Comparison of ENCODE assay signal across 10 mouse cellular contexts in the genomic region with DNA sequence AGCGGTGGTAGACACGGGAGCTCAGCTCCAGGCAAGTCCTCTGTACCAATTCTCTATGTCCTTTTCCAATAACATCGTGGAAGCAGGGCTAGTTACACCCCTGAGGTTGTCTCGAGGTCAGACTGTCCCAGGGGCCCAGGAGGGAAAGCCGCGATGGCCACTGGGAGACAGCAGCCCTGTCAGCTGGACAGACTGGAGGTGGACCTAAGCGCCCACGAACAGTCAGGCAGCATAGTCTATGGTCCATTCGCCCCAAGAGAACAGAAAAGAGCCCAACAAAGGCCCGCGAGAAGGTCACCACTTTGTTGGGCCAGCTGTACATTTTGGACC. TPM values are rescaled to one million over a fixed set of nuclear protein-coding genes. Genes with fewer than 3 reads are reported as not detected.
A peak's percentile ranks its signal among the peaks of the same experiment; 100 is the strongest.
DNase-seq lines count a peak whose midpoint lies in the region; ATAC-seq and TF ChIP-seq lines count a peak whose summit lies in the region.
"Had no signal": no experiment of that assay in that cellular context is flagged by ENCODE, and none has a peak within 500 bp of the region (broad histone marks: within the 10 kb centered on the region; RNA-seq: fewer than 3 reads in every experiment).

No protein-coding gene starts in this region.

- H3K9ac ChIP-seq in kidney, embryonic 15.5 days, result no peak overlapping the region
- H3K9ac ChIP-seq in embryonic facial prominence, embryonic 15.5 days, result no peak overlapping the region
- no peak overlapping the region for H3K9ac ChIP-seq in hindbrain, postnatal 0 days (replicated peaks; ENCODE audit: low read length)
- H3K9ac ChIP-seq in midbrain, embryonic 16.5 days (ENCODE audit: low read depth, low read length), result no peak overlapping the region

- H3K36me3 ChIP-seq in kidney, embryonic 15.5 days, result no peaks in the 10 kb centered on the region
- H3K36me3 ChIP-seq in kidney, adult 2 months (ENCODE audit: control insufficient read depth, insufficient read depth, low read length), result no peaks in the 10 kb centered on the region
- no peaks in the 10 kb centered on the region for H3K36me3 ChIP-seq in embryonic facial prominence, embryonic 15.5 days
- no peaks in the 10 kb centered on the region for H3K36me3 ChIP-seq in hindbrain, postnatal 0 days (ENCODE audit: insufficient read depth, low read length)
- no peaks in the 10 kb centered on the region for H3K36me3 ChIP-seq in midbrain, embryonic 16.5 days (ENCODE audit: control insufficient read depth, insufficient read depth, low read length)

- no peak for TF ChIP-seq CTCF in kidney, adult 2 months (conservative IDR thresholded peaks at IDR 0.05; ENCODE audit: insufficient read depth, insufficient read length, low read depth, low read length)
- TF ChIP-seq CTCF in hindbrain, postnatal 0 days (IDR thresholded peaks at IDR 0.05; ENCODE audit: low read depth), result no peak

- no peaks in the 10 kb centered on the region for H3K27me3 ChIP-seq in kidney, embryonic 15.5 days
- no peaks in the 10 kb centered on the region for H3K27me3 ChIP-seq in kidney, adult 2 months (replicated peaks; ENCODE audit: control insufficient read depth, insufficient read depth, low read length)
- H3K27me3 ChIP-seq in embryonic facial prominence, embryonic 15.5 days, result no peaks in the 10 kb centered on the region
- H3K27me3 ChIP-seq in hindbrain, postnatal 0 days (ENCODE audit: insufficient read depth, low read length), result no peaks in the 10 kb centered on the region
- no peaks in the 10 kb centered on the region for H3K27me3 ChIP-seq in midbrain, embryonic 16.5 days (ENCODE audit: control insufficient read depth, insufficient read depth, low read depth, low read length)
- H3K27me3 ChIP-seq: Patski had no signal

- peaks cover 18% of the 10 kb centered on the region for H3K4me1 ChIP-seq in kidney, embryonic 15.5 days
- H3K4me1 ChIP-seq in kidney, adult 2 months (ENCODE audit: control insufficient read depth, insufficient read depth, low read length), result peaks cover 5% of the 10 kb centered on the region; the same call in 1 of the 2 replicates
- peaks cover 13% of the 10 kb centered on the region for H3K4me1 ChIP-seq in embryonic facial prominence, embryonic 15.5 days
- no peaks in the 10 kb centered on the region for H3K4me1 ChIP-seq in hindbrain, postnatal 0 days (ENCODE audit: insufficient read depth, low read length)
- peaks cover 3% of the 10 kb centered on the region for H3K4me1 ChIP-seq in midbrain, embryonic 16.5 days (ENCODE audit: control insufficient read depth, insufficient read depth, low read length)

- no peak for DNase-seq in kidney, adult 2 months
- DNase-seq in hindbrain, postnatal 0 days (ENCODE audit: low spot score), result no peak
- no peak for DNase-seq in layer of hippocampus, adult 8-10 months (ENCODE audit: low spot score in 2 of 2)
- DNase-seq in left cerebral cortex, adult 11 months (ENCODE audit: low spot score), result no peak
- no peak for DNase-seq in cerebellum, postnatal 25 days

- H3K4me3 ChIP-seq in kidney, embryonic 15.5 days (replicated peaks), result peak overlapping the region; percentile 2; the same call in 1 of the 2 replicates
- no peak overlapping the region for H3K4me3 ChIP-seq in kidney, adult 2 months (ENCODE audit: insufficient read depth, low read depth, low read length)
- no peak overlapping the region for H3K4me3 ChIP-seq in embryonic facial prominence, embryonic 15.5 days (replicated peaks)
- H3K4me3 ChIP-seq in hindbrain, postnatal 0 days (ENCODE audit: low read length), result no peak overlapping the region
- no peak overlapping the region for H3K4me3 ChIP-seq in midbrain, embryonic 16.5 days (ENCODE audit: low read depth, low read length)

- peak overlapping the region; percentile 52 for H3K4me2 ChIP-seq in kidney, embryonic 15.5 days
- H3K4me2 ChIP-seq in embryonic facial prominence, embryonic 15.5 days (replicated peaks), result peak overlapping the region; percentile 34; the same call in 1 of the 2 replicates
- peak overlapping the region; percentile 46 for H3K4me2 ChIP-seq in hindbrain, postnatal 0 days (ENCODE audit: low read depth, low read length)
- H3K4me2 ChIP-seq in midbrain, embryonic 16.5 days (ENCODE audit: low read length), result peak overlapping the region; percentile 41

- WGBS in kidney, embryonic 15.5 days, result 39% methylated on average over 11 of the region's 11 CpGs
- 40% methylated on average over 11 of the region's 11 CpGs for WGBS in kidney, adult 2 months
- WGBS in embryonic facial prominence, embryonic 15.5 days, result 38% methylated on average over 11 of the region's 11 CpGs
- WGBS in hindbrain, postnatal 0 days, result 42% methylated on average over 11 of the region's 11 CpGs
- WGBS in midbrain, embryonic 16.5 days, result 36% methylated on average over 11 of the region's 11 CpGs

- 0 out of 2 replicates have a peak, but pooled peaks have one; percentile 26 for ATAC-seq in kidney, embryonic 15.5 days (replicated peaks; ENCODE audit: low FRiP score)
- no peak for ATAC-seq in embryonic facial prominence, embryonic 15.5 days (ENCODE audit: insufficient number of reproducible peaks, low FRiP score, low TSS enrichment, low read depth)
- peak; percentile 36; the same call in 1 of the 2 replicates for ATAC-seq in hindbrain, postnatal 0 days
- ATAC-seq in midbrain, embryonic 16.5 days, result peak; percentile 43; the same call in 1 of the 2 replicates
- ATAC-seq: Patski had no signal

- no peak for TF ChIP-seq POLR2A in kidney, adult 2 months (IDR thresholded peaks at IDR 0.05; ENCODE audit: low read depth, low read length)

- H3K9me3 ChIP-seq in kidney, embryonic 15.5 days (replicated peaks), result no peaks in the 10 kb centered on the region
- no peaks in the 10 kb centered on the region for H3K9me3 ChIP-seq in embryonic facial prominence, embryonic 15.5 days (replicated peaks)
- H3K9me3 ChIP-seq in hindbrain, postnatal 0 days (ENCODE audit: low read length), result no peaks in the 10 kb centered on the region
- H3K9me3 ChIP-seq in midbrain, embryonic 16.5 days (replicated peaks; ENCODE audit: control insufficient read depth, low read length, poor library complexity, severe bottlenecking), result no peaks in the 10 kb centered on the region

- H3K27ac ChIP-seq in kidney, embryonic 15.5 days, result no peak overlapping the region
- no peak overlapping the region for H3K27ac ChIP-seq in kidney, adult 2 months (ENCODE audit: insufficient read depth, low read depth, low read length)
- H3K27ac ChIP-seq in embryonic facial prominence, embryonic 15.5 days (replicated peaks), result no peak overlapping the region
- no peak overlapping the region for H3K27ac ChIP-seq in hindbrain, postnatal 0 days
- H3K27ac ChIP-seq in midbrain, embryonic 16.5 days (ENCODE audit: low read length), result no peak overlapping the region

RNA-seq across cellular contexts. Expression of gene Scgb3a1, which starts 10.4 kb away (rescaled TPM):
- not detected in 2 replicates for polyA plus RNA-seq in kidney, embryonic 15.5 days (2015; fragmentation: Nextera tagmentation; extraction: Ambion mirVana)
- not detected in 2 replicates for polyA plus RNA-seq in kidney, adult 2 months (2012; rRNA removed)
- not detected in 2 replicates for polyA plus RNA-seq in embryonic facial prominence, embryonic 15.5 days (2015; fragmentation: Nextera tagmentation; extraction: Ambion mirVana)
- not detected in 2 replicates for total RNA-seq in hindbrain, postnatal 0 days (2014; rRNA removed)
- 0.33 and 0.55 TPM in 2 replicates for polyA plus RNA-seq in hindbrain, postnatal 0 days (2015; fragmentation: Nextera tagmentation; extraction: Ambion mirVana)
- 0.70 TPM in 1 of 2 replicates, not detected in the other for polyA plus RNA-seq in midbrain, embryonic 16.5 days (2015; fragmentation: Nextera tagmentation; extraction: Ambion mirVana)
- not detected for total RNA-seq in layer of hippocampus, adult 8-10 months (2022)
- total RNA-seq: monocyte, adult 5-6 weeks had no signal
- polyA plus RNA-seq: Patski had no signal

RNA-seq across cellular contexts. Expression of gene Flt4, which starts 44.0 kb away (rescaled TPM):
- polyA plus RNA-seq in kidney, embryonic 15.5 days (2015; fragmentation: Nextera tagmentation; extraction: Ambion mirVana), result 8.3 and 10.1 TPM in 2 replicates
- polyA plus RNA-seq in kidney, adult 2 months (2012; rRNA removed), result 9.7 and 9.9 TPM in 2 replicates
- 5.5 and 5.9 TPM in 2 replicates for polyA plus RNA-seq in embryonic facial prominence, embryonic 15.5 days (2015; fragmentation: Nextera tagmentation; extraction: Ambion mirVana)
- 2.5 and 3.7 TPM in 2 replicates for total RNA-seq in hindbrain, postnatal 0 days (2014; rRNA removed)
- polyA plus RNA-seq in hindbrain, postnatal 0 days (2015; fragmentation: Nextera tagmentation; extraction: Ambion mirVana), result 1.2 TPM in 2 replicates
- 1.6 TPM in 2 replicates for polyA plus RNA-seq in midbrain, embryonic 16.5 days (2015; fragmentation: Nextera tagmentation; extraction: Ambion mirVana)
- 1 to 10 TPM; 1.9 to 2.8 (median 2.3) TPM for total RNA-seq in layer of hippocampus, adult 8-10 months (2022)

RNA-seq across cellular contexts. Expression of gene Cnot6, which starts 59.5 kb away (rescaled TPM):
- polyA plus RNA-seq in kidney, embryonic 15.5 days (2015; fragmentation: Nextera tagmentation; extraction: Ambion mirVana), result 67.1 and 70.8 TPM in 2 replicates
- 10.5 and 14.1 TPM in 2 replicates for polyA plus RNA-seq in kidney, adult 2 months (2012; rRNA removed)
- polyA plus RNA-seq in embryonic facial prominence, embryonic 15.5 days (2015; fragmentation: Nextera tagmentation; extraction: Ambion mirVana), result 54.8 TPM in 2 replicates
- 32.0 and 38.5 TPM in 2 replicates for total RNA-seq in hindbrain, postnatal 0 days (2014; rRNA removed)
- polyA plus RNA-seq in hindbrain, postnatal 0 days (2015; fragmentation: Nextera tagmentation; extraction: Ambion mirVana), result 32.7 and 33.0 TPM in 2 replicates
- polyA plus RNA-seq in midbrain, embryonic 16.5 days (2015; fragmentation: Nextera tagmentation; extraction: Ambion mirVana), result 39.0 and 46.5 TPM in 2 replicates
- total RNA-seq in layer of hippocampus, adult 8-10 months (2022), result 10 to 100 TPM; 39.8 to 53.9 (median 46.8) TPM
